In genomic region chr1:193317159-193317559, GRCm38 (mm10) we compare ENCODE assay signal across 8 mouse cellular contexts. TPM values are rescaled to one million over a fixed set of nuclear protein-coding genes. Genes with fewer than 3 reads are reported as not detected.
A peak's percentile ranks its signal among the peaks of the same experiment; 100 is the strongest.
DNase-seq lines count a peak whose midpoint lies in the region; ATAC-seq and TF ChIP-seq lines count a peak whose summit lies in the region.

No protein-coding gene starts in this region.

- no peak overlapping the region for H3K4me3 ChIP-seq in midbrain, embryonic 11.5 days (ENCODE audit: low read depth, low read length)
- no peak overlapping the region for H3K4me3 ChIP-seq in midbrain, embryonic 10.5 days
- no peak overlapping the region for H3K4me3 ChIP-seq in heart, adult 2 months
- no peak overlapping the region for H3K4me3 ChIP-seq in intestine, embryonic 16.5 days (ENCODE audit: low read length)

- TF ChIP-seq CTCF in heart, adult 2 months (IDR thresholded peaks at IDR 0.05): no peak

- H3K36me3 ChIP-seq in midbrain, embryonic 11.5 days (ENCODE audit: control insufficient read depth, insufficient read depth, low read length): no peaks in the 10 kb centered on the region
- H3K36me3 ChIP-seq in midbrain, embryonic 10.5 days: no peaks in the 10 kb centered on the region
- H3K36me3 ChIP-seq in heart, adult 2 months (ENCODE audit: control insufficient read depth, insufficient read depth, low read length): no peaks in the 10 kb centered on the region; the same call in 1 of the 2 replicates
- H3K36me3 ChIP-seq in intestine, embryonic 16.5 days (ENCODE audit: control insufficient read depth, insufficient read depth, low read length): no peaks in the 10 kb centered on the region

- peak; percentile 50; the same call in 1 of the 2 replicates for ATAC-seq in midbrain, embryonic 11.5 days (ENCODE audit: low FRiP score)
- ATAC-seq in intestine, embryonic 16.5 days: peak; percentile 63

- no peaks in the 10 kb centered on the region for H3K79me2 ChIP-seq in heart, adult 2 months (replicated peaks; ENCODE audit: control insufficient read depth, insufficient read depth, low read length)

- no peak overlapping the region for H3K4me2 ChIP-seq in midbrain, embryonic 11.5 days
- H3K4me2 ChIP-seq in intestine, embryonic 16.5 days (ENCODE audit: low read depth, low read length): no peak overlapping the region

- peak; percentile 79 for DNase-seq in midbrain, embryonic 11.5 days (ENCODE audit: low spot score, missing footprints)
- no peak for DNase-seq in midbrain, embryonic 10.5 days (ENCODE audit: low spot score)
- DNase-seq in cerebellum, adult 18-20 months: peak; percentile 72 to 79
- DNase-seq in heart, adult 2 months: peak; percentile 80 to 90
- peak; percentile 85 for DNase-seq in lung, postnatal 10 days
- no peak for DNase-seq in retina, embryonic 14.5 days (ENCODE audit: low spot score)
- DNase-seq in thymus, postnatal 4 days: no peak

- H3K27ac ChIP-seq in midbrain, embryonic 11.5 days (ENCODE audit: low read depth, low read length): no peak overlapping the region
- H3K27ac ChIP-seq in midbrain, embryonic 10.5 days (replicated peaks): no peak overlapping the region; the same call in 1 of the 2 replicates
- peak overlapping the region; percentile 89 for H3K27ac ChIP-seq in heart, adult 2 months
- peak overlapping the region; percentile 57 for H3K27ac ChIP-seq in intestine, embryonic 16.5 days (ENCODE audit: low read length)

- TF ChIP-seq POLR2A in heart, adult 2 months (IDR thresholded peaks at IDR 0.05; ENCODE audit: insufficient read depth, low read depth, low read length): no peak; the same call in 1 of the 2 replicates

- H3K9me3 ChIP-seq in midbrain, embryonic 11.5 days (ENCODE audit: control insufficient read depth, low read length): no peaks in the 10 kb centered on the region
- H3K9me3 ChIP-seq in midbrain, embryonic 10.5 days (replicated peaks): no peaks in the 10 kb centered on the region
- no peaks in the 10 kb centered on the region for H3K9me3 ChIP-seq in intestine, embryonic 16.5 days (ENCODE audit: control insufficient read depth, low read length)

- H3K4me1 ChIP-seq in midbrain, embryonic 11.5 days (ENCODE audit: control insufficient read depth, insufficient read depth, low read length): no peaks in the 10 kb centered on the region
- peaks cover 6% of the 10 kb centered on the region for H3K4me1 ChIP-seq in midbrain, embryonic 10.5 days
- peaks cover 18% of the 10 kb centered on the region for H3K4me1 ChIP-seq in heart, adult 2 months (ENCODE audit: control insufficient read depth, insufficient read depth, low read length)
- H3K4me1 ChIP-seq in intestine, embryonic 16.5 days (ENCODE audit: control insufficient read depth, insufficient read depth, low read length): peaks cover 10% of the 10 kb centered on the region; the same call in 1 of the 2 replicates

- no peak overlapping the region for H3K9ac ChIP-seq in midbrain, embryonic 11.5 days (ENCODE audit: low read length)
- no peak overlapping the region for H3K9ac ChIP-seq in heart, adult 2 months (ENCODE audit: low read depth, low read length)
- H3K9ac ChIP-seq in intestine, embryonic 16.5 days (ENCODE audit: low read depth, low read length): no peak overlapping the region

- peak; percentile 92 for TF ChIP-seq EP300 in heart, adult 2 months (IDR thresholded peaks at IDR 0.05; ENCODE audit: insufficient read depth, low read depth, low read length)

- intact Hi-C loops in heart, adult 2 months (cut with DNase I): no loop called here

- WGBS in midbrain, embryonic 11.5 days: 55% methylated on average over 6 of the region's 6 CpGs
- 54% methylated on average over 6 of the region's 6 CpGs for WGBS in midbrain, embryonic 10.5 days
- WGBS in heart, adult 2 months: 22% methylated on average over 6 of the region's 6 CpGs
- WGBS in intestine, embryonic 16.5 days: 41% methylated on average over 6 of the region's 6 CpGs

- no peaks in the 10 kb centered on the region for H3K27me3 ChIP-seq in midbrain, embryonic 11.5 days (ENCODE audit: control insufficient read depth, insufficient read depth, low read length)
- no peaks in the 10 kb centered on the region for H3K27me3 ChIP-seq in midbrain, embryonic 10.5 days (ENCODE audit: low read depth, poor library complexity, severe bottlenecking)
- H3K27me3 ChIP-seq in heart, adult 2 months (ENCODE audit: control insufficient read depth, insufficient read depth, low read length): no peaks in the 10 kb centered on the region
- H3K27me3 ChIP-seq in intestine, embryonic 16.5 days (replicated peaks; ENCODE audit: control insufficient read depth, insufficient read depth, low read length): no peaks in the 10 kb centered on the region

RNA-seq across cellular contexts. Expression of gene G0s2, which starts 44.1 kb away (rescaled TPM):
- polyA plus RNA-seq in midbrain, embryonic 11.5 days (2014; fragmentation: Nextera tagmentation; extraction: Ambion mirVana): 7.9 and 11.4 TPM in 2 replicates
- polyA plus RNA-seq in midbrain, embryonic 10.5 days (2016; fragmentation: Nextera tagmentation; extraction: Ambion mirVana): 9.0 and 10.3 TPM in 2 replicates
- 10 to 100 TPM; 44.8 to 57.9 TPM for total RNA-seq in heart, adult 2 months (2021)
- 200 and 229 TPM in 2 replicates for polyA plus RNA-seq in heart, adult 2 months (2012; rRNA removed)
- polyA plus RNA-seq in intestine, embryonic 16.5 days (2015; fragmentation: Nextera tagmentation; extraction: Ambion mirVana): 20.0 and 25.1 TPM in 2 replicates

RNA-seq across cellular contexts. Expression of gene Camk1g, which starts 52.9 kb away (rescaled TPM):
- 17.1 and 20.1 TPM in 2 replicates for polyA plus RNA-seq in midbrain, embryonic 11.5 days (2014; fragmentation: Nextera tagmentation; extraction: Ambion mirVana)
- polyA plus RNA-seq in midbrain, embryonic 10.5 days (2016; fragmentation: Nextera tagmentation; extraction: Ambion mirVana): 12.8 and 18.4 TPM in 2 replicates
- total RNA-seq in heart, adult 2 months (2021): under 1 TPM in 1 of 2 experiments, not detected in 1; 0.16 TPM
- 2.8 and 2.9 TPM in 2 replicates for polyA plus RNA-seq in heart, adult 2 months (2012; rRNA removed)
- 4.7 and 5.2 TPM in 2 replicates for polyA plus RNA-seq in intestine, embryonic 16.5 days (2015; fragmentation: Nextera tagmentation; extraction: Ambion mirVana)

RNA-seq across cellular contexts. Expression of gene Hsd11b1, which starts 53.3 kb away (rescaled TPM):
- 0.23 TPM in 1 of 2 replicates, not detected in the other for polyA plus RNA-seq in midbrain, embryonic 11.5 days (2014; fragmentation: Nextera tagmentation; extraction: Ambion mirVana)
- polyA plus RNA-seq in midbrain, embryonic 10.5 days (2016; fragmentation: Nextera tagmentation; extraction: Ambion mirVana): 0.09 TPM in 1 of 2 replicates, not detected in the other
- total RNA-seq in heart, adult 2 months (2021): 10 to 100 TPM; 10.5 to 15.1 TPM
- polyA plus RNA-seq in heart, adult 2 months (2012; rRNA removed): 18.8 and 20.9 TPM in 2 replicates
- 0.91 and 1.2 TPM in 2 replicates for polyA plus RNA-seq in intestine, embryonic 16.5 days (2015; fragmentation: Nextera tagmentation; extraction: Ambion mirVana)

Comparison
In these comparisons a context has a peak if more than half of its experiments do, and no peak if none do; other contexts are left out.
1. DNase-seq: peak in midbrain, embryonic 11.5 days (single experiment), cerebellum, adult 18-20 months (2 of 2), heart, adult 2 months (2 of 2) and lung, postnatal 10 days (single experiment); none in midbrain, embryonic 10.5 days (single experiment), retina, embryonic 14.5 days (single experiment) and thymus, postnatal 4 days (single experiment).
2. H3K27ac ChIP-seq: peak in heart, adult 2 months (single experiment) and intestine, embryonic 16.5 days (single experiment); none in midbrain, embryonic 11.5 days (single experiment) and midbrain, embryonic 10.5 days (single experiment).